Mouse (Mus musculus) embryonic stem cell, embryonic (primary cell): Measurements from ENCODE around the gene Cfap206.

Source experiments
- CTCF ChIA-PET, 4 experiments: fragments of 300-600 bp in 2 of 4; fragments of 350-600 bp in 2 of 4; sonication (Branson Sonifier 250); formaldehyde crosslinking; loops; one replicate each; lab custom pipeline; 2022; ENCODE audit warnings: inconsistent platforms in 2 of 4; lab: Charles Lee
- POLR2A ChIA-PET, 4 experiments: fragments of 300-600 bp in 2 of 4; fragments of 350-600 bp in 2 of 4; sonication (Branson Sonifier 250); formaldehyde crosslinking; loops; one replicate each; lab custom pipeline; 2022; ENCODE audit warnings: antibody characterized with exemption in 4 of 4, inconsistent platforms in 1 of 4; lab: Charles Lee

The Cfap206 gene

GRCm38 (mm10) chr4:34702231-34702630 is 27.8 kb downstream of the Cfap206 start:
- CTCF ChIA-PET, result interaction anchor here (0.5 to 2.1 kb wide), 14 partner anchors 13 to 220 kb away, joined by 3 to 12 read pairs (median 4); partner anchors contain the start of gene Smim8 (in 1 of the 4)
- POLR2A ChIA-PET, result interaction anchor here in 3 of 4 experiments (0.6 to 1.6 kb wide), 11 partner anchors 10 to 220 kb away, joined by 3 to 4 read pairs (median 4); partner anchors contain the start of gene Smim8 (in 1 of the 3)

GRCm38 (mm10) chr4:34701528-34701927 is 28.5 kb downstream of the Cfap206 start:
- CTCF ChIA-PET, result interaction anchor here (0.5 to 2.1 kb wide), 28 partner anchors 9 to 367 kb away, joined by 3 to 12 read pairs (median 4); partner anchors contain the start of gene Smim8 (in 2 of the 4)
- POLR2A ChIA-PET, result interaction anchor here (0.5 to 1.6 kb wide), 20 partner anchors 9 to 221 kb away, joined by 3 to 5 read pairs (median 3); partner anchors contain the start of genes Smim8 (in 2 of the 4), Cga (in 1 of the 4), Orc3 (in 1 of the 4) and Rars2 (in 1 of the 4)

- ChIA-PET POLR2A (interaction anchor here (0.6 to 1.8 kb wide), 14 partner anchors 9 to 223 kb away, joined by 3 to 8 read pairs (median 4); partner anchors contain the start of gene Smim8 (in 2 of the 4)), CTCF (interaction anchor here in 2 of 4 experiments (0.6 to 1.1 kb wide), 2 partner anchors 13 to 362 kb away, joined by 3 to 6 read pairs; no protein-coding TSS in a partner anchor)
Measured at GRCm38 (mm10) chr4:34688021-34688420, 42.0 kb downstream of the Cfap206 start.

GRCm38 (mm10) chr4:34686874-34687567 is 43.0 kb downstream of the Cfap206 start, which contains the start of gene Slc35a1:
Gene Slc35a1 (minus strand): TSS chr4:34687438.
- CTCF ChIA-PET, result interaction anchor here in 1 of 4 experiments (1.0 kb wide), 1 partner anchor 110 kb away, joined by 3 read pairs; no protein-coding TSS in a partner anchor

GRCm38 (mm10) chr4:34680530-34680929 is 49.5 kb downstream of the Cfap206 start:
- ChIA-PET CTCF (interaction anchor here (0.6 to 1.4 kb wide), 10 partner anchors 16 to 477 kb away, joined by 3 to 7 read pairs (median 4); partner anchors contain the start of gene Mob3b (in 1 of the 4)), POLR2A (interaction anchor here in 2 of 4 experiments (0.6 to 1.3 kb wide), 6 partner anchors 9 to 243 kb away, joined by 3 to 9 read pairs (median 3); no protein-coding TSS in a partner anchor)

More at GRCm38 (mm10) chr4:34686874-34687567, 43.0 kb downstream of the Cfap206 start, which contains the start of gene Slc35a1:
- POLR2A ChIA-PET, result interaction anchor here in 3 of 4 experiments (0.6 to 1.8 kb wide), 14 partner anchors 8 to 224 kb away, joined by 3 to 8 read pairs (median 4); partner anchors contain the start of gene Smim8 (in 2 of the 3)

- POLR2A ChIA-PET, result interaction anchor here in 1 of 4 experiments (0.6 to 3.5 kb wide), 3 partner anchors 12 to 719 kb away, joined by 5 to 18 read pairs (median 6); no protein-coding TSS in a partner anchor
- CTCF ChIA-PET, result no interaction called here
Measured at GRCm38 (mm10) chr4:34673721-34674120, 56.3 kb downstream of the Cfap206 start.

- POLR2A ChIA-PET, result interaction anchor here in 2 of 4 experiments (1.2 to 1.4 kb wide), 2 partner anchors 11 kb away, joined by 3 read pairs; no protein-coding TSS in a partner anchor
- CTCF ChIA-PET, result interaction anchor here in 1 of 4 experiments (0.6 kb wide), 1 partner anchor 222 kb away, joined by 5 read pairs; no protein-coding TSS in a partner anchor
Measured at GRCm38 (mm10) chr4:34667923-34668322, 62.1 kb downstream of the Cfap206 start.

GRCm38 (mm10) chr4:34661927-34662326 is 68.1 kb downstream of the Cfap206 start:
- POLR2A ChIA-PET, result interaction anchor here (0.8 to 2.7 kb wide), 9 partner anchors 10 to 224 kb away, joined by 3 to 18 read pairs (median 4); partner anchors contain the start of genes Orc3 (in 1 of the 4) and Rars2 (in 1 of the 4)
- CTCF ChIA-PET, result no interaction called here

- POLR2A ChIA-PET, result interaction anchor here (0.6 to 2.7 kb wide), 12 partner anchors 8 to 225 kb away, joined by 3 to 18 read pairs (median 4); partner anchors contain the start of genes Orc3 (in 1 of the 4) and Rars2 (in 1 of the 4)
Measured at GRCm38 (mm10) chr4:34661514-34661913, 68.5 kb downstream of the Cfap206 start.

GRCm38 (mm10) chr4:34659012-34659411 is 71.0 kb downstream of the Cfap206 start:
- ChIA-PET CTCF (no interaction called here), POLR2A (no interaction called here)

More at GRCm38 (mm10) chr4:34661514-34661913, 68.5 kb downstream of the Cfap206 start:
- CTCF ChIA-PET, result no interaction called here

- POLR2A ChIA-PET, result interaction anchor here in 1 of 4 experiments (0.7 to 2.5 kb wide), 3 partner anchors 11 to 122 kb away, joined by 3 to 7 read pairs (median 3); no protein-coding TSS in a partner anchor
- CTCF ChIA-PET, result no interaction called here
Measured at GRCm38 (mm10) chr4:34656101-34656500, 73.9 kb downstream of the Cfap206 start.

GRCm38 (mm10) chr4:34653179-34653578 is 76.8 kb downstream of the Cfap206 start:
- ChIA-PET CTCF (no interaction called here), POLR2A (no interaction called here)

GRCm38 (mm10) chr4:34644779-34645178 is 85.2 kb downstream of the Cfap206 start:
- ChIA-PET POLR2A (interaction anchor here in 1 of 4 experiments (0.8 to 1.6 kb wide), 5 partner anchors 10 to 29 kb away, joined by 3 to 7 read pairs (median 3); partner anchors contain the start of genes Orc3 and Rars2), CTCF (no interaction called here)

GRCm38 (mm10) chr4:34640731-34641130 is 89.3 kb downstream of the Cfap206 start:
- POLR2A ChIA-PET, result no interaction called here
- CTCF ChIA-PET, result no interaction called here

- ChIA-PET POLR2A (interaction anchor here in 1 of 4 experiments (0.6 kb wide), 1 partner anchor 21 kb away, joined by 3 read pairs; no protein-coding TSS in a partner anchor), CTCF (interaction anchor here in 1 of 4 experiments (0.6 kb wide), 1 partner anchor 1105 kb away, joined by 3 read pairs; no protein-coding TSS in a partner anchor)
Measured at GRCm38 (mm10) chr4:34639745-34640364, 90.2 kb downstream of the Cfap206 start.
